Mouse (Mus musculus) midbrain, postnatal 0 days (tissue): ENCODE measurements around the gene Thbs2. TPM values are rescaled to one million over a fixed set of nuclear protein-coding genes. Genes with fewer than 3 reads are reported as not detected.
A peak's percentile ranks its signal among the peaks of the same experiment; 100 is the strongest.

Experiments
- ATAC-seq: fragments of 200-750 bp; cut with Nextera tagmentation; 2 replicates; pipeline ENCODE4 v1.8.0; 2017; ENCODE audit warnings: moderate number of reproducible peaks, mild to moderate bottlenecking, moderate TSS enrichment, moderate library complexity; ENCODE audit not compliant: low FRiP score
- DNase-seq: peaks from one replicate; pipeline ENCODE4 v3.0.0-alpha.2; 2015; ENCODE audit warnings: low spot score
- H3K27ac ChIP-seq: fragments of 300-500 bp; sonication (generic); 2 replicates; pipeline ENCODE4 v1.5.1; 2014; ENCODE audit warnings: low read depth, mild to moderate bottlenecking, low read length, mixed read lengths
- H3K27me3 ChIP-seq: fragments of 300-500 bp; sonication (generic); 2 replicates; pipeline ENCODE4 v1.6.1; 2014; ENCODE audit warnings: low read length, control low read depth, mixed read lengths; ENCODE audit not compliant: insufficient read depth
- H3K36me3 ChIP-seq: fragments of 300-500 bp; sonication (generic); 2 replicates; pipeline ENCODE4 v1.6.1; 2014; ENCODE audit warnings: low read length, control low read depth, mixed read lengths; ENCODE audit not compliant: insufficient read depth
- H3K4me1 ChIP-seq: fragments of 300-500 bp; sonication (generic); 2 replicates; pipeline ENCODE4 v1.6.1; 2014; ENCODE audit warnings: mild to moderate bottlenecking, control low read depth, antibody characterized with exemption, low read length, mixed read lengths; ENCODE audit not compliant: insufficient read depth
- H3K4me2 ChIP-seq: fragments of 300-500 bp; sonication (generic); 2 replicates; pipeline ENCODE4 v1.6.1; 2014; ENCODE audit warnings: low read depth, mild to moderate bottlenecking, low read length, mixed read lengths; ENCODE audit not compliant: poor library complexity, severe bottlenecking
- H3K4me3 ChIP-seq: fragments of 300-500 bp; sonication (generic); 2 replicates; pipeline ENCODE4 v1.5.1; 2014; ENCODE audit warnings: low read depth, mild to moderate bottlenecking, low read length, moderate library complexity
- H3K9ac ChIP-seq: fragments of 300-500 bp; sonication (generic); replicated peaks from 2 replicates; pipeline ENCODE4 v1.6.1; 2014; ENCODE audit warnings: mild to moderate bottlenecking, low read length, moderate library complexity, mixed read lengths; ENCODE audit not compliant: poor library complexity, severe bottlenecking
- H3K9me3 ChIP-seq: fragments of 300-500 bp; sonication (generic); 2 replicates; pipeline ENCODE4 v1.6.1; 2016; ENCODE audit warnings: low read length, control low read depth
- CTCF ChIP-seq: IDR thresholded peaks from 2 replicates; pipeline ENCODE4 v1.5.1; 2016; ENCODE audit warnings: antibody characterized with exemption, mild to moderate bottlenecking
- WGBS: fragments of 180-500 bp; shearing (Covaris S2); extraction: QIAGEN DNeasy Blood & Tissue Kit; methylation state at CpG from one replicate; pipeline ENCODE4 v1.1.7; 2014; 5-methylcytosine and 5-hydroxymethylcytosine counted together
- polyA plus RNA-seq: library from polyadenylated mRNA; unstranded; fragments of >200 nt; fragmentation: Nextera tagmentation; extraction: Ambion mirVana; gene quantifications from 2 replicates; pipeline ENCODE4 v1.2.1, GENCODE M21; 2015
- total RNA-seq: library from RNA; depleted of rRNA; stranded (reverse); fragments of >200 nt; gene quantifications from 2 replicates; pipeline ENCODE4 v1.2.3, GENCODE M21; 2014

The Thbs2 gene
- total and polyA plus RNA-seq, 2 experiments from 2014 or later: 3.6 to 8.0 TPM

- Histone ChIP-seq H3K9me3 (no peaks in the 10 kb centered on the region), H3K9ac (no peak overlapping the region), H3K36me3 (no peaks in the 10 kb centered on the region), H3K27me3 (no peaks in the 10 kb centered on the region), H3K4me3 (no peak overlapping the region), H3K27ac (no peak overlapping the region), H3K4me2 (no peak overlapping the region), H3K4me1 (no peaks in the 10 kb centered on the region)
- DNase-seq (no peak), ATAC-seq (no peak)
- 83% methylated on average over 6 of the region's 6 CpGs for WGBS
- no peak for TF ChIP-seq CTCF
Measured at GRCm38 (mm10) chr17:14703771-14704170, 9.7 kb upstream of the Thbs2 start.

GRCm38 (mm10) chr17:14703268-14703667, 9.2 kb upstream of the Thbs2 start:
- H3K4me1 ChIP-seq: no peaks in the 10 kb centered on the region
- no peaks in the 10 kb centered on the region for H3K36me3 ChIP-seq
- no peak overlapping the region for H3K9ac ChIP-seq
- no peak overlapping the region for H3K27ac ChIP-seq
- H3K4me3 ChIP-seq: no peak overlapping the region
- no peak for ATAC-seq
- no peak for DNase-seq
- TF ChIP-seq CTCF: no peak
- H3K4me2 ChIP-seq: no peak overlapping the region
- H3K9me3 ChIP-seq: no peaks in the 10 kb centered on the region
- no peaks in the 10 kb centered on the region for H3K27me3 ChIP-seq
- WGBS: 86% methylated on average over 4 of the region's 4 CpGs

- H3K4me3 ChIP-seq: no peak overlapping the region
- DNase-seq (no peak), ATAC-seq (no peak)
- H3K4me2 ChIP-seq: no peak overlapping the region
- no peak overlapping the region for H3K9ac ChIP-seq
- TF ChIP-seq CTCF: no peak
- H3K27ac ChIP-seq: no peak overlapping the region
- H3K27me3 ChIP-seq: no peaks in the 10 kb centered on the region
- H3K9me3 ChIP-seq: no peaks in the 10 kb centered on the region
- 58% methylated on average over 3 of the region's 3 CpGs for WGBS
- H3K36me3 ChIP-seq: no peaks in the 10 kb centered on the region
- no peaks in the 10 kb centered on the region for H3K4me1 ChIP-seq
Measured at GRCm38 (mm10) chr17:14702701-14703100, 8.7 kb upstream of the Thbs2 start.

- no peak overlapping the region for H3K4me3 ChIP-seq
- no peak for TF ChIP-seq CTCF
- WGBS: 68% methylated on average over 2 of the region's 2 CpGs
- H3K27ac ChIP-seq: no peak overlapping the region
- no peak for DNase-seq
- no peaks in the 10 kb centered on the region for H3K4me1 ChIP-seq
- H3K27me3 ChIP-seq: no peaks in the 10 kb centered on the region
- H3K9me3 ChIP-seq: no peaks in the 10 kb centered on the region
- ATAC-seq: no peak
- H3K4me2 ChIP-seq: no peak overlapping the region
- H3K9ac ChIP-seq: no peak overlapping the region
- no peaks in the 10 kb centered on the region for H3K36me3 ChIP-seq
Measured at GRCm38 (mm10) chr17:14701891-14702290, 7.9 kb upstream of the Thbs2 start.

GRCm38 (mm10) chr17:14700204-14700603, 6.2 kb upstream of the Thbs2 start:
- H3K9ac ChIP-seq: no peak overlapping the region
- H3K36me3 ChIP-seq: no peaks in the 10 kb centered on the region
- H3K27ac ChIP-seq: no peak overlapping the region
- ATAC-seq (no peak), DNase-seq (no peak)
- no peaks in the 10 kb centered on the region for H3K9me3 ChIP-seq
- no peak for TF ChIP-seq CTCF
- 78% methylated on average over 5 of the region's 5 CpGs for WGBS
- H3K27me3 ChIP-seq: no peaks in the 10 kb centered on the region
- no peak overlapping the region for H3K4me2 ChIP-seq
- no peaks in the 10 kb centered on the region for H3K4me1 ChIP-seq
- no peak overlapping the region for H3K4me3 ChIP-seq

- no peak overlapping the region for H3K9ac ChIP-seq
- H3K4me1 ChIP-seq: no peaks in the 10 kb centered on the region
- no peaks in the 10 kb centered on the region for H3K27me3 ChIP-seq
- H3K27ac ChIP-seq: no peak overlapping the region
- DNase-seq: no peak
- TF ChIP-seq CTCF: peak; percentile 43; the same call in 1 of the 2 replicates
- H3K4me2 ChIP-seq: no peak overlapping the region
- H3K4me3 ChIP-seq: no peak overlapping the region
- H3K36me3 ChIP-seq: no peaks in the 10 kb centered on the region
- H3K9me3 ChIP-seq: no peaks in the 10 kb centered on the region
- WGBS: 64% methylated on average over 6 of the region's 6 CpGs
- no peak for ATAC-seq
Measured at GRCm38 (mm10) chr17:14698188-14698587, 4.2 kb upstream of the Thbs2 start.
